Mouse (Mus musculus): ENCODE measurements at regions not wholly inside any gene's neighbourhood (a gene's known extent, or its start where the extent isn't known, plus 50 kb on each side); places are given as distances from the start of the nearest gene placed in this dataset. TPM values are rescaled to one million over a fixed set of nuclear protein-coding genes. Genes with fewer than 3 reads are reported as not detected.

- ATAC-seq (ENCODE audit: insufficient number of reproducible peaks, low FRiP score, low TSS enrichment, low read depth) = no peak
- Histone ChIP-seq H3K36me3 (no peaks in the 10 kb centered on the region), H3K9ac (no peak overlapping the region), H3K27me3 (no peaks in the 10 kb centered on the region; the same call in 1 of the 2 replicates), H3K27ac (no peak overlapping the region), H3K9me3 (no peaks in the 10 kb centered on the region), H3K4me2 (no peak overlapping the region), H3K4me3 (no peak overlapping the region), H3K4me1 (peaks cover 11% of the 10 kb centered on the region)
- 28% methylated on average over 11 of the region's 11 CpGs for WGBS
Observed at GRCm38 (mm10) chr17:45193456-45194025, 240.0 kb downstream of the Cdc5l start.

DNA sequence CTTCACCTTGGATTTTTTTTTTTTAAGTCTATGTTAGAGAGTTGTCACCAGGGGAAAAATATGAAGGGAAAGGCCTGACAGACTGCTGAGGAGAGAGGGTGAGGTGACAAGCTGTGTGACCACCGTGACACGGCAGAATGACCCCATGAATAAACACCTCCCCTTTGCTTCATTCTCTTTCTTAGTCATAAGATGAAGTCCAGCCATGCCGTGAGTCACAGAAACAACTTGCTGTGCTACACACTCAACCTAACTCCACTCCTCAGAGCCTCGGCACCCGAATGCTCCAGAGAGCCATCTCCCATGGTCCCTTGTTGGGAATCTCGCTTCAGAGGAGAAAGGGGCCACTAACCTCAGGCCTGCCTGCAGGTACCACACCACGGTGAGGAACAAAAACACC lies 246.1 kb downstream of the Cdc5l start:
- no peak overlapping the region for H3K4me2 ChIP-seq
- 77% methylated on average over 7 of the region's 7 CpGs for WGBS
- H3K9me3 ChIP-seq = no peaks in the 10 kb centered on the region
- H3K27ac ChIP-seq = no peak overlapping the region
- H3K4me1 ChIP-seq = no peaks in the 10 kb centered on the region
- ATAC-seq (ENCODE audit: insufficient number of reproducible peaks, low FRiP score, low TSS enrichment, low read depth) = no peak
- no peak overlapping the region for H3K4me3 ChIP-seq
- no peaks in the 10 kb centered on the region; the same call in 1 of the 2 replicates for H3K27me3 ChIP-seq
- no peaks in the 10 kb centered on the region for H3K36me3 ChIP-seq
- H3K9ac ChIP-seq = no peak overlapping the region

DNA sequence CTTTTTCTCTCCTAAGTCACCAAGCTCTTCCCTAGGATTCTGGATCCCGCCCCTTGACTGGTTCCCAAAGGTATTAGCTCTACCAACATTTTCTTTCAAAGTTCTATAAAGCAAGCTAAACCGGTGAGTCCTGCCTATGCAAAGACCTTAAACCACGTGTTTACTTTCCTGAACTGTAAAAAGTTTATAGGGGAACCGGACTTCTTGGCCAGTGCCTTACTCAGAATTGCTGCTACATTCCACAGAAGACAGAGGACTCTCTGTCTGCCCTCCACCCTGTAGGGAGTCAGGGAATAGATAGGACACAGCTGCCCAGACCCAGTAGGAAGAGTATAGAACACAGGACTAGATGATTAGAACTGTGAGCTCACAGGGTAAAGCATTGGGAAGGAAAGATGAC lies 257.2 kb downstream of the Cdc5l start:
- 26% methylated on average over 4 of the region's 4 CpGs for WGBS
- peak overlapping the region; percentile 63; the same call in 1 of the 2 replicates for H3K27ac ChIP-seq
- no peak overlapping the region for H3K4me3 ChIP-seq
- H3K9me3 ChIP-seq = peaks cover 3% of the 10 kb centered on the region; the same call in 1 of the 2 replicates
- peaks cover 5% of the 10 kb centered on the region; the same call in 1 of the 2 replicates for H3K27me3 ChIP-seq
- no peak overlapping the region for H3K9ac ChIP-seq
- H3K4me2 ChIP-seq = no peak overlapping the region
- no peaks in the 10 kb centered on the region for H3K36me3 ChIP-seq
- ATAC-seq (ENCODE audit: insufficient number of reproducible peaks, low FRiP score, low TSS enrichment, low read depth) = 0 out of 2 replicates have a peak, but pooled peaks have one; percentile 43
- H3K4me1 ChIP-seq = no peaks in the 10 kb centered on the region

- H3K4me1 ChIP-seq = 0 out of 2 replicates have a peak, but pooled peaks cover 8% of the 10 kb centered on the region
- no peak for ATAC-seq (ENCODE audit: insufficient number of reproducible peaks, low FRiP score, low TSS enrichment, low read depth)
- no peak overlapping the region for H3K9ac ChIP-seq
- H3K4me3 ChIP-seq = no peak overlapping the region
- no peak overlapping the region for H3K4me2 ChIP-seq
- no peaks in the 10 kb centered on the region for H3K36me3 ChIP-seq
- no peaks in the 10 kb centered on the region for H3K9me3 ChIP-seq
- no peaks in the 10 kb centered on the region for H3K27me3 ChIP-seq
- 45% methylated on average over 10 of the region's 10 CpGs for WGBS
- no peak overlapping the region for H3K27ac ChIP-seq
Observed at GRCm38 (mm10) chr17:45169257-45169994, 264.1 kb downstream of the Cdc5l start.

Small RNAs in the stretch of these regions (microRNA-seq; reads per million reads assigned to microRNA genes)
- gene Gm24979 = not detected

Measured in limb, embryonic 15.5 days (tissue).